Mouse (Mus musculus): Measurements from ENCODE around the gene Rere.

Rere gene

DNA sequence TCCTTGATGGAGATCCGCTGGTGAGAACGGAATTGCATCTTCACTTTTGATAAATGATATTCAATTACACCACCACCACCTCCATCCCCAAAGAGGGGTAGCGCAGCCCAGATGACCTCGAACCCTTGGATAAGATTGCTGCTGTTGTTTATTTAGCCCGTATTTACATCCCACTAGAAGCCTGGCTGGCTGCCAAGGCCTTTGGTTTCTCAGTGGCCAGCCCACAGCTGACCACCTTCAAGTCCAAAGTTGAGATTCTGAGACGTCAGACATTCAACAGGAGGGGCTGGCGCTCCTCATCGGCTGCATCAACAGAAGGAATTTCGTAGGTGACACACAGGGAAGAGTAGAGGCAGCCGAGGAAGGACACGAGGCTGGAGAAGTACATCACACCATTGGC, 347.8 kb downstream of the Rere start:
- no peak for DNase-seq (ENCODE audit: low read depth in 1 of 2, low spot score in 2 of 2)

DNA sequence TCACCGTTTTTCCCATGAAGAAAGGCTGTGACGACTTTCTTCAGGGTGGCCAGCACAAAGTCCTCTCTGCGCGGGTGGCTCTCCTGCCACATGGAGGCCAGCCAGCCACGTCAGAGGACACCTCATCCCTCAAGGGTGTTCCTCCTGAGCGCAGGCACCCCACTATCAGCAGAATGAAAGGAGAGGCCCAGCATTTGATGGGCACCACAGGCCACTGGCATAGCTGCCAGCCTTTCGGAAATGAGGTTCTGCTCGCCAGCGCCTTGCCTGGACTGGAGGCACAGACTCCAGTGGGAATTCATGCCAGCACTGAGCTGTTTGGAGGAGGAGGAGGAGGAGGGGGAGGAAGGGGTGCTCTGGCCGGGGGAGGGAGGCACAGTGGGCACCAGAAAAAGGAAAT, 354.1 kb downstream of the Rere start:
- no peak for DNase-seq (ENCODE audit: low read depth in 1 of 2, low spot score in 2 of 2)

DNA sequence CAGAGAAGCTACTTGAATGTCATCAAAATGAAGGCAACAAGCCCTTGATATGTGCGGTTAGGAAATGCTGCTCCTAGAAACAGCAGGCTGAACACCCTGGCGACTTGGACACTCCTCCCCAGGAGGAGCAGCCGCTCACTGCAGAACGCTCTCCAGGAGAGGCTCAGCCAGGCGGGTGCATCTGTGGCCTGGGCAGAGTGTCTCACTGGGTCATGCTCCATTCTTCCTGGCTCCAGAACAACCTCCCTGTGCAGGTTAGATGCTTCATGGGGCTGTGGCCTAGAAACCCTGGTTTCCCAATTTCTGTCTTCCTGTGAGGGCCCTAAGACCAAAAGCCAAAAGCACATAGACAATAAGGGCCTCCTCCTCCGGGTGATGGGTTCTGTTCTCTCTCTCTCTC, 355.2 kb downstream of the Rere start:
- DNase-seq (ENCODE audit: low read depth in 1 of 2, low spot score in 2 of 2) = no peak

DNA sequence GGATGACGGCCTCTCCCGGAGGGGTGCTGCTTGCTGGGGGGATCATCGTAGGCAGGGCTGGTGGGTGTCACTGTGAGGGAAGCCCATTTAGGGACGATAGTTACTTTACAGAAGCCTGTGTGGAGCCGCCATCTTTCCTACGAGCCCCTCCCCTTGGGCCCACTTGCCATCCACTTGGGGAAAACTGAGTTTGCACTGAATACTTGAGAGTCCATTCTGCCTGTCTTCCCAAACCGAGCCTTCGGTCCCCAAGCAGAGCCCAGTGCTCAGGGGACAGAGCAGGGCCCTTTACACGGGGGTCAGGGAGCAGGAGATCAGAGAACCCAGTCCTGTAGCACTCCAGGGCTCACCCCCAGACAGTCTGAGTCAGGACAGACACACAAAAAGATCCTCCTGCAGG, 362.9 kb downstream of the Rere start:
- DNase-seq (ENCODE audit: low read depth in 1 of 2, low spot score in 2 of 2) = no peak

DNA sequence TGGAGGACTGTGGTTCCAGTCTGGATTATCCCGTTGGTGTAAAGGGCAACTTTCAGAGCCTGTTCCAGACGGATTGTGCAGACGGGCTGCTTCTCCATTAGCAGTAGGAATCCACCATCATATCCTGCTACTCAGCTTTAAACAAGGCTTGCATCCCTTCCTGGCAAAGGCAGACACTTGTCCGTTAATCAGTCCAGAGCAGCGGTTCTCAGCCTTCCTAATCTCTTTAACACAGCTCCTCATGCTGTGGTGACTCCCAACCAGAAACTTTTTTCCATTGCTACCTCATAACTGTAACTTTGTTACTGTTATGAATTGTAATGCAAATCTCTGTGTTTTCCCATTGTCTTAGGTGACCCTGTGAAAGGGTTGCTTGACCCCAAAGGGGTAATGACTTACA, 367.9 kb downstream of the Rere start:
- DNase-seq (ENCODE audit: low read depth in 1 of 2, low spot score in 2 of 2) = no peak

DNA sequence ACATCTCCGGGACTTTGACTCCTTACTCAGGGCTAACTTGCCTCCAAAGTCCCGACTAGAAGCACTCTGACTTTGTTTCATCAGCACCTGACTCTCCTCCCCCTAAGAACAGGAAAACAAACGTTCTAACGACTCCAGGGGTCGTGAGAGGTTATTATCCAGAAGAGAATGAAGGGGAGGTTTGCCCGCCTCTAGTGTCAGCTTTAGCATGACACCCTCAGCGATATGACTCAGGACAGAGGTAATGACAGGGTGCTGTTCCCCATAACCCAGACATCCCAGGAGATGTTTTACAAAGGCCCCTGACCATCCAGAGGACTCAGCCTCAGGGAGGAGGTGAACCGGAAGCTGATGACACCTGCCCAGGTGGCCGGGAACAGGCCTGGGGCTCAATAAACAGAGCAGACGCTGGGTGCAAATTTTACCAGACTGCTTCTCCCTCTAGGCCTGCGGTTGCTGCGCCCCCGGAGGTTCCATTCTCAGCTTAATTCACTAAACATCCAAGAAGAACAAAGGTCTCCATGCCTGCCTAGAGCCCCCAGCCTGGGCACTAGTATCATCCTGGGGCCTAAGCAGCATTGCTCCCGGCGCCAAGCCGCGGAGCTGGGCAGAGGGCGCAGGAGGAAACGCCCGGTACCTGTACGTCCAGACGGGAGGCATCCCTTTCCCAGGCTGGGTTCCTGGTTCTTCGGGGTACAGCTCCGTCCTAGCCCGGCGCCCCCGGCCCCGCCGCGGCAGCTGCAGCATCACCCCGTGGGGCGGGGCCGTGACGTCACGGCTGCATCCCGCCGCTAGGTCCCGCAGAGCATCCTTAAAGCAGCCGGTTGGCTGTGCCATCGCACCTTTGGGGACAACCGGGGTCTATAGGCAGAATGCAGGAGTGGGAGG, 370.2 kb downstream of the Rere start, which contains the start of gene Slc45a1:
Gene Slc45a1, minus strand, starts transcription at position 785 of the 888 bp plus-strand sequence.
- DNase-seq (ENCODE audit: low read depth in 1 of 2, low spot score in 2 of 2) = no peak

DNA sequence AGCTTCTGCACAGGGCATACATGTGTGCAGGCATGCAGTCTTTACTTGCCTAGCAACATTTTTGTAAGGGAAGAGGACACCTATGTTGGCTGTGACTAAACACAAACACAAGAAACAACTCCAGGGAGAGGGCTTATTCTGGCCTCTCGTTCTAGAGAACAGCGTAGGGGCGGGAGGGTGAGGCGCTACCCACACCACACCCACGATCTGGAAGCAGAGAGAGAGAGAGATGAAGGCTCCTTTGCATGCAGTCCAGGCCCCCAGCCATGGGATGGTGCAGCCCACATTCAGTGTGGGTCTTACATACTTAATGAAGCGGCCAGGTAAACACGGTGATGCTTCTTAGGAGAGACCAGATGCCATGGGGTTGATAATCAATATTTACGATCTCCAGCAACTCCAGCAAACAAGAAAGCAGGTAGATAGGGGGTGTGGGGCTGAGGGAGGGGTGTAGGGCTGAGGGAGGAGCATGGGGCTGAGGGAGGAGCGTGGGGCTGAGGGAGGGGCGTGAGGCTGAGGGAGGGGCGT, 371.7 kb downstream of the Rere start:
- DNase-seq (ENCODE audit: low read depth in 1 of 2, low spot score in 2 of 2) = no peak

DNA sequence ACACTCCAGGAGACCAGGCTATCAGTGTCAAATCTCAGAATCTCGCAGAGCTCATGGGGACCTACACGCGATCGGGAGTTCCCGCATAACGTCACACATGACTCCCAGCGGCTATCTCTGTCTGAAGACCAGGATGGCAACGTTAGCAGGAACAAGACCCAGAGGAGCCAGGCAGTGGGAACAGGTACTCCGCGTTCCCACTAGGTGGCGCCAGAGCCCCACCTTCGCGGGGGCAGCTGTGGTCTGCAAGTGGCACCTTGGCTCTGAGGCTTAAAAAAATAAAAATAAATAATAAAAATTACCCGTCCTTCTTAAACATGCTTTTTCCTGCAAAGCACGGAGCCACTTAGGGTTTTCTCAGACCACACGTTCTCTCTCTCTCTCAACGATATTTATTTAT, 374.5 kb downstream of the Rere start:
- peak; percentile 45 to 72 for DNase-seq (ENCODE audit: low read depth in 1 of 2, low spot score in 2 of 2)

DNA sequence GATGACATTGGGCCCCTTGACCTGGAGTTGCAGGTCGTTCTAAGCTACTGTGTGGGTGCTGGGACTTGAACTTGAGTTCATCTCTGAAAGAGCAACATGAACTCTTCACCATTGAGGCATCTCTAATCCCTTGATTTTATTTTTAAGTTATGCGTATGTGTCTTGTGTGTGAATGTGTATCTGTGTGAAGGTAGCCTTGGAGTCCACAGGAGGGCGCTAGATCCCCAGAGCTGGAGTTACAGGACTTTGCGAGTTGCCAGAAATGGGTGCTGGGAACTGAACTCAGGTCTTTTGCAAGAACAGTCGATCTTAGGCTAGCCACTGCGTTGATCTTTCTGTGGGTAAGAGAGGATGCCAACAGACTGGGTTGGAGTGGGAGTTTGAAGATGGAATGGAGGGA, 375.1 kb downstream of the Rere start:
- DNase-seq (ENCODE audit: low read depth in 1 of 2, low spot score in 2 of 2) = no peak

DNA sequence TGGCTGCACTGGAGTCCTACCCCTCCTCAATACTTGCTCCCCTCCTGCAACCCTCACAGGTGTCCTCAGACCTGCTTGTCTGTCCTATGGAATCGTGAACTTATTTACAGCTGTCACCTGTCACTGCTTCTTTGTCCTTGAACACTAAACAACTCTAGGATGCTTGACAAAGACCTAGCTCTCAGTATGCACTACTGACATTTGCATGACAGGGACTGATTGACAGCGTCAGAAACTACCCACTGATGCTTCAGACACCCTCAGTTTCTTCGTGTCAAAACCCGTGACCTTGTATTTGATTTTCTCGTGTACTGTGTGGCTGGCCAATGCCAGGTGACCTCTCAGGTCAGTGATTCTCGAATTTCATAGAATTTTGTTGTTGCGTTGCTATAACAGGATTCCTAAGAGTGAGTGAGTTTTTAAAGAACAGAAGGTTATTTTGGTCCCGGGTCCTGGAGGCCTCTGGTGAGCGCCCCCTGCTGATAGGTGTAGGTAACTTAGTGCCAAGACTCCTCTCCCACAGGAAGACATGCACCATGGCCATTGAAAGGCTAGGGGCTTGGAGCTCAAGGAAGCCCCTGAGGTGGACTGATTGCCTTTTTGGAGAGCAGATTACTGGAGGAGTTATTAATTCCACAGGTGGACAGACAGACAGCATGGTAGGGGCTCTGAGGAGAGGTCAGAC, 378.6 kb downstream of the Rere start:
- no peak for DNase-seq (ENCODE audit: low read depth in 1 of 2, low spot score in 2 of 2)

DNA sequence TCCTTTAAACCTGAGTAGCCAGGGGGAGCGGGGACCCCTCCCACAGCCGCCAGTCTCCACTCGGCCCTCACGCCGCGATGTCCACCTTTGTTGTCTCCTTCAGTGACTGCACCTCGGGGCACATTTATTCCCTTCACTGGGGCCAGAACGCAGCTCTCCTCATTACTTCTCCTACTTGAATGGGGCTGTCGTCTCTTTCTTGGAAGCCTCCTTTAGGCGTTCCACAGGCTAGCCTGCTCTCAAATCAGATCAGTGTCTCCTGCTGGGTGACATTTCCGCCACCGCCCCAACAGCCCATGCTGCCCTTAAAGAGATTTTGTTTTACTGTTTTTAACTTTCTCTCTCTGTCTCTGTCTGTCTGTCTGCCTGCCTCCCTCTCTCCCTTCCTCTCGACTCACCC, 380.4 kb downstream of the Rere start:
- DNase-seq (ENCODE audit: low read depth in 1 of 2, low spot score in 2 of 2) = no peak

DNA sequence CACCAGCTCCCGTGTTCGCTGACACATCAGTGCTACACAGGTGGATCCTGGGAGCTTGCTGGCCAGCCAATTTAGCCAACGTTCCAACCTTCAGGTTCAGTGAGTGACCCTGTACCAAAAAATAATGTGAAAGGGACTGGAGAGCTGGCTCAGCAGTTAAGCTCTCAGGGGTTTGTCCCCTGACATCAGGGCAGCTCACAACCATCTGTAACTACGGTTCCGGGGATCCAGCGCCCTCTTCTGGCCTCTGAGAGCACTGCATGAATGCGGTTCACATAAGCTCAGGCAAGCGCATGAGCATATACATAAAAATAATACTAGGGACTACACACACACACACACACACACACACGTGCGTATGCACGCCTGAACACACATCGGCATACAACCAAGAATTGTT, 381.7 kb downstream of the Rere start:
- DNase-seq (ENCODE audit: low read depth in 1 of 2, low spot score in 2 of 2) = peak in 1 of 2 experiments; percentile 15

DNA sequence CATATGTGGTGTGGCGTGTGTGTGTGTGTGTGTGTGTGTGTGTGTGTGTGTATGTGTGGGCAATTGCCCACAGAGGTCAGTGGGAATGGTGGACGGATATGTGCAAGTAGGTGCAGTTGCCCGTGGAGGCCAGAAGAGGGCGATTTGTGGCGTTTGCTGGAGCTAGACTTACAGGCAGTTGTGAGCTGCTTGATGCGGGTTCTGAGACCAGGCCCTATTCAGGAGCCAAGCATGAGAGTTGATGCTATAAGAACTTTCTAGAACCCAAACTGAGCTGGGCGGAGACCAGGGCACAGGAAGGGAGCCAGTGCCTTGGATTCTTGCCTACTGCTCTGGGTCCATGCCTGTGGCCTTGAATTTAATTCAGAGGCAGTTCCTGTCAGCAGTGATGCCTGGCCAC, 383.3 kb downstream of the Rere start:
- no peak for DNase-seq (ENCODE audit: low read depth in 1 of 2, low spot score in 2 of 2)

DNA sequence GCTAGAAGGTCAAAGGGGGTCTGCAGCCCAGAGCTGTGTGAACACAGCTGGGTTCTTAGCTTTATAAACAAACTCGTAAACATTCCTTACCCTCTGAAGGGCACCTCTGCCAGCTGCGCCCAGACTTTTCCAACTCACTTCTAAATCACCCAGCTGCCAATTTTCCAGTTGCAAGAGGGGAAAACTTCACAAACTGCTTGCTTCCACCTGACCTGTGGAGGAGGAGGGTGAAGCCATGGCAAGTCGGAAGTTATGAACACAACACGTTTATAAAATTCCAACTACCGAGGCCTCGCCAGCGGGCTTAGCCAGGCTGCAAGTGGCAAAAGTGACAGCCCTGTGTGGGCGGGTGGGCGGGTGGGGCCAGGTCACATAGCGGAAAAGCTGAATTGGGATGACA, 384.4 kb downstream of the Rere start:
- DNase-seq (ENCODE audit: low read depth in 1 of 2, low spot score in 2 of 2) = no peak
